Mouse (Mus musculus) kidney, adult 2 months (tissue): ENCODE results near the gene Gm5136.

Experiments used
- CTCF ChIP-seq: fragments of 200-500 bp; conservative IDR thresholded peaks from 2 replicates; pipeline ENCODE4 v1.5.1; 2011; ENCODE audit warnings: low read depth, mild to moderate bottlenecking, control low read depth, low read length, moderate library complexity, mixed read lengths; ENCODE audit not compliant: insufficient read depth, insufficient read length
- POLR2A ChIP-seq: fragments of 200-500 bp; IDR thresholded peaks from one replicate; pipeline ENCODE4 v1.6.1; 2011; ENCODE audit warnings: low read depth, low read length, control low read depth

DNA sequence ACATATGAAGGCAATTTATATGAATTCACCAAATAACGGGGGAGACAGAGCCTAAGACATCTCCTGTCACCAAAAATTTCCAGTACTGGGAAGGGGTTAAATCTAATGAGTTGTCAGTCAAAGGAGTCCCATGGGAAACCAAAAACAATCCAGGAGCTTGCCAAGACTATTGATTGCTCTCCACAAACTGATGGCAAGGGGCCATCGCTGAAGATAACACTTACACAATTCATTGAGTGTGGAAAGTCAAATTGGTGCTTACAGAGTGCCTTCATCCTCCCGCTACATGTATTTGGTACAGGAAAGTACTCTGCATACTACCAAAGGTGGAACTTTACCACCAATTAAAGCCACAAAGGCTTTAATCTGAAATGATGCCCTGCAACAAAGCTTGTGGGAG is 5.7 kb upstream of the Gm5136 start:
- TF ChIP-seq POLR2A (no peak), CTCF (no peak)
